Mouse (Mus musculus): Measurements from ENCODE around the gene Uspl1. TPM values are rescaled to one million over a fixed set of nuclear protein-coding genes. Genes with fewer than 3 reads are reported as not detected.

Uspl1 gene
- total RNA-seq, 2 experiments from 2014 or later = 39.8 to 42.1 TPM

GRCm38 (mm10) chr5:149204822-149205221, 20.7 kb downstream of the Uspl1 start:
- DNase-seq (ENCODE audit: low spot score in 2 of 2) = no peak
- intact Hi-C loops (cut with DNase I) = loop anchor here (5.0 kb wide), 1 partner anchor 132 kb away; no protein-coding TSS in a partner anchor

GRCm38 (mm10) chr5:149205265-149205664, 21.1 kb downstream of the Uspl1 start:
- intact Hi-C loops (cut with DNase I) = loop anchor here (5.0 kb wide), 1 partner anchor 132 kb away; no protein-coding TSS in a partner anchor

GRCm38 (mm10) chr5:149206286-149206685, 22.1 kb downstream of the Uspl1 start:
- intact Hi-C loops (cut with DNase I) = loop anchor here (5.0 kb wide), 1 partner anchor 131 kb away; no protein-coding TSS in a partner anchor
- no peak for DNase-seq (ENCODE audit: low spot score in 2 of 2)

More at GRCm38 (mm10) chr5:149205265-149205664, 21.1 kb downstream of the Uspl1 start:
- no peak for DNase-seq (ENCODE audit: low spot score in 2 of 2)

GRCm38 (mm10) chr5:149207661-149208060, 23.5 kb downstream of the Uspl1 start:
- no peak for DNase-seq (ENCODE audit: low spot score in 2 of 2)
- intact Hi-C loops (cut with DNase I) = loop anchor here (5.0 kb wide), 1 partner anchor 130 kb away; no protein-coding TSS in a partner anchor

GRCm38 (mm10) chr5:149208776-149209175, 24.6 kb downstream of the Uspl1 start:
- intact Hi-C loops (cut with DNase I) = loop anchor here (5.0 kb wide), 1 partner anchor 129 kb away; no protein-coding TSS in a partner anchor
- DNase-seq (ENCODE audit: low spot score in 2 of 2) = no peak

GRCm38 (mm10) chr5:149209328-149209727, 25.2 kb downstream of the Uspl1 start:
- DNase-seq (ENCODE audit: low spot score in 2 of 2) = no peak
- intact Hi-C loops (cut with DNase I) = loop anchor here (5.0 kb wide), 1 partner anchor 128 kb away; no protein-coding TSS in a partner anchor

GRCm38 (mm10) chr5:149211041-149211440, 26.9 kb downstream of the Uspl1 start:
- DNase-seq (ENCODE audit: low spot score in 2 of 2) = no peak
- intact Hi-C loops (cut with DNase I) = no loop called here

GRCm38 (mm10) chr5:149212806-149213205, 28.7 kb downstream of the Uspl1 start:
- intact Hi-C loops (cut with DNase I) = no loop called here
- DNase-seq (ENCODE audit: low spot score in 2 of 2) = no peak

GRCm38 (mm10) chr5:149215540-149215939, 31.4 kb downstream of the Uspl1 start:
- intact Hi-C loops (cut with DNase I) = no loop called here
- DNase-seq (ENCODE audit: low spot score in 2 of 2) = no peak

- no peak for DNase-seq (ENCODE audit: low spot score in 2 of 2)
- intact Hi-C loops (cut with DNase I) = no loop called here
Measured at GRCm38 (mm10) chr5:149217524-149218357, 33.6 kb downstream of the Uspl1 start.

- no peak for DNase-seq (ENCODE audit: low spot score in 2 of 2)
- intact Hi-C loops (cut with DNase I) = no loop called here
Measured at GRCm38 (mm10) chr5:149219493-149219892, 35.3 kb downstream of the Uspl1 start.

- no peak for DNase-seq (ENCODE audit: low spot score in 2 of 2)
- intact Hi-C loops (cut with DNase I) = no loop called here
Measured at GRCm38 (mm10) chr5:149221355-149221754, 37.2 kb downstream of the Uspl1 start.

- no peak for DNase-seq (ENCODE audit: low spot score in 2 of 2)
- intact Hi-C loops (cut with DNase I) = loop anchor here (5.0 kb wide), 1 partner anchor 172 kb away; no protein-coding TSS in a partner anchor
Measured at GRCm38 (mm10) chr5:149224666-149225065, 40.5 kb downstream of the Uspl1 start.

GRCm38 (mm10) chr5:149228700-149229618, 44.8 kb downstream of the Uspl1 start:
- intact Hi-C loops (cut with DNase I) = loop anchor here (1.0 to 5.0 kb wide), 3 partner anchors 45 to 223 kb away; partner anchors contain the start of genes Hmgb1 and Uspl1
- DNase-seq (ENCODE audit: low spot score in 2 of 2) = peak; percentile 98 to 99

GRCm38 (mm10) chr5:149229619-149230339, 45.6 kb downstream of the Uspl1 start:
- no peak for DNase-seq (ENCODE audit: low spot score in 2 of 2)
- intact Hi-C loops (cut with DNase I) = loop anchor here (1.0 to 5.0 kb wide), 3 partner anchors 45 to 223 kb away; partner anchors contain the start of genes Hmgb1 and Uspl1

- intact Hi-C loops (cut with DNase I) = no loop called here
- no peak for DNase-seq (ENCODE audit: low spot score in 2 of 2)
Measured at GRCm38 (mm10) chr5:149235002-149235401, 50.9 kb downstream of the Uspl1 start.

GRCm38 (mm10) chr5:149237221-149237950, 53.2 kb downstream of the Uspl1 start:
- DNase-seq (ENCODE audit: low spot score in 2 of 2) = no peak
- intact Hi-C loops (cut with DNase I) = no loop called here

GRCm38 (mm10) chr5:149242467-149242866, 58.3 kb downstream of the Uspl1 start:
- intact Hi-C loops (cut with DNase I) = no loop called here
- DNase-seq (ENCODE audit: low spot score in 2 of 2) = no peak

All from left cerebral cortex, postnatal 25 days (tissue).